Mouse (Mus musculus) ES-E14 (cell line): ENCODE results near the gene Gchfr. TPM values are rescaled to one million over a fixed set of nuclear protein-coding genes. Genes with fewer than 3 reads are reported as not detected.

Source experiments
- DNase-seq: peaks from one replicate; pipeline ENCODE4 v3.0.0-alpha.2; 2013; ENCODE audit warnings: low read depth, low spot score
- H3K27ac ChIP-seq: 2 replicates; pipeline ENCODE4 v1.5.1; 2012; ENCODE audit warnings: low read depth, mild to moderate bottlenecking, low read length, moderate library complexity, mixed read lengths; ENCODE audit not compliant: poor library complexity, insufficient read depth, severe bottlenecking
- H3K36me3 ChIP-seq: 2 replicates; pipeline ENCODE4 v1.6.1; 2012; ENCODE audit warnings: mild to moderate bottlenecking, low read length, moderate library complexity, mixed read lengths; ENCODE audit not compliant: control insufficient read depth, poor library complexity, insufficient read depth, severe bottlenecking
- H3K4me1 ChIP-seq, 2 experiments: fragments of 150-350 bp in 1 of 2; sonication (generic) in 1 of 2; 2 replicates each; pipeline ENCODE4 v1.6.1; 2012; ENCODE audit warnings: low read length in 2 of 2, mild to moderate bottlenecking in 1 of 2, mixed read lengths in 1 of 2; ENCODE audit not compliant: control insufficient read depth in 2 of 2, insufficient read depth in 2 of 2, poor library complexity in 1 of 2
- H3K4me3 ChIP-seq, 2 experiments: fragments of 150-350 bp in 1 of 2; sonication (generic) in 1 of 2; 2 replicates each; pipeline ENCODE4 v1.5.1; 2012; ENCODE audit warnings: low read length in 2 of 2, low read depth in 1 of 2, mild to moderate bottlenecking in 1 of 2, mixed read lengths in 1 of 2; ENCODE audit not compliant: insufficient read depth in 1 of 2, poor library complexity in 1 of 2, severe bottlenecking in 1 of 2
- H3K9ac ChIP-seq: 2 replicates; pipeline ENCODE4 v1.6.1; 2012; ENCODE audit warnings: low read depth, mild to moderate bottlenecking, low read length, mixed read lengths; ENCODE audit not compliant: poor library complexity, insufficient read depth, severe bottlenecking
- H3K9me3 ChIP-seq: fragments of 150-350 bp; sonication (generic); 2 replicates; pipeline ENCODE4 v1.6.1; 2012; ENCODE audit warnings: low read depth, mild to moderate bottlenecking, low read length; ENCODE audit not compliant: control insufficient read depth, insufficient read depth
- CHD2 ChIP-seq: IDR thresholded peaks from 2 replicates; pipeline ENCODE4 v1.6.1; 2014; ENCODE audit warnings: mild to moderate bottlenecking, low read depth, low read length, inconsistent platforms
- HCFC1 ChIP-seq: IDR thresholded peaks from 2 replicates; pipeline ENCODE4 v1.6.1; 2012; ENCODE audit warnings: low read length, inconsistent platforms, borderline replicate concordance; ENCODE audit not compliant: insufficient read depth
- MAFK ChIP-seq: IDR thresholded peaks from 2 replicates; pipeline ENCODE4 v1.6.1; 2014; ENCODE audit warnings: mild to moderate bottlenecking, low read depth, low read length, inconsistent platforms; ENCODE audit not compliant: insufficient read depth
- ZC3H11A ChIP-seq: IDR thresholded peaks from 2 replicates; pipeline ENCODE4 v1.6.1; 2012; ENCODE audit warnings: low read depth, mild to moderate bottlenecking, inconsistent platforms, low read length, borderline replicate concordance
- ZNF384 ChIP-seq: IDR thresholded peaks from 2 replicates; pipeline ENCODE4 v1.6.1; 2012; ENCODE audit warnings: low read depth, low read length, inconsistent platforms
- in situ Hi-C, 2 experiments: fragments of 600-800 bp; cut with MboI; formaldehyde crosslinking; loops; one replicate each; pipeline ENCODE4 v1.15.1; 2025; ENCODE audit warnings: low sequenced_read_pairs in 2 of 2, inconsistent platforms in 1 of 2; ENCODE audit not compliant: unreplicated experiment in 2 of 2
- total RNA-seq: library from RNA; depleted of rRNA; stranded (reverse); fragments of 300-350 nt; gene quantifications from 2 replicates; pipeline ENCODE4 v1.2.3, GENCODE M21; 2012; rRNA removed

The Gchfr gene
- 12.7 and 14.1 TPM in 2 replicates for total RNA-seq

- Histone ChIP-seq H3K9me3 (no peaks in the 10 kb centered on the region), H3K36me3 (no peaks in the 10 kb centered on the region), H3K9ac (peak within 1 kb of the TSS; percentile 11; the same call in 1 of the 2 replicates), H3K4me1 (peaks cover 2 to 6% of the 10 kb centered on the region in 2 experiments; a peak in 1 of 4 replicates), H3K27ac (no peak within 1 kb of the TSS), H3K4me3 (peak within 1 kb of the TSS; percentile 67 to 86)
- TF ChIP-seq ZC3H11A (no peak), ZNF384 (no peak), CHD2 (no peak), HCFC1 (no peak), MAFK (no peak)
- DNase-seq: no peak
- in situ Hi-C loops: no loop called here
Observed at GRCm38 (mm10) chr2:119166901-119167865, at the start of gene Gchfr. Gchfr (plus strand) TSS chr2:119167773.

- H3K9ac ChIP-seq: no peak overlapping the region
- TF ChIP-seq HCFC1: no peak
- no peak for TF ChIP-seq ZC3H11A
- no peak for TF ChIP-seq MAFK
- no peak for TF ChIP-seq CHD2
- no peaks in the 10 kb centered on the region for H3K9me3 ChIP-seq
- in situ Hi-C loops: no loop called here
- no peaks in the 10 kb centered on the region for H3K4me1 ChIP-seq
- H3K27ac ChIP-seq: no peak overlapping the region
- H3K4me3 ChIP-seq: no peak overlapping the region
- H3K36me3 ChIP-seq: peaks cover 42% of the 10 kb centered on the region
- no peak for DNase-seq
Observed at GRCm38 (mm10) chr2:119136346-119136898, 31.2 kb upstream of the Gchfr start.

GRCm38 (mm10) chr2:119145199-119145598 lies 22.4 kb upstream of the Gchfr start:
- Histone ChIP-seq H3K9ac (peak overlapping the region; percentile 18; the same call in 1 of the 2 replicates), H3K4me3 (no peak overlapping the region), H3K36me3 (peaks cover 21% of the 10 kb centered on the region), H3K27ac (no peak overlapping the region; the same call in 1 of the 2 replicates), H3K9me3 (no peaks in the 10 kb centered on the region), H3K4me1 (peaks cover 0 to 7% of the 10 kb centered on the region in 2 experiments; a peak in 2 of 4 replicates)
- no peak for DNase-seq
- TF ChIP-seq ZNF384 (no peak), ZC3H11A (peak; percentile 46; the same call in 1 of the 2 replicates), MAFK (peak; percentile 95)
- in situ Hi-C loops: no loop called here

GRCm38 (mm10) chr2:119146435-119146834 lies 21.1 kb upstream of the Gchfr start:
- DNase-seq: no peak
- in situ Hi-C loops: no loop called here
- peaks cover 24% of the 10 kb centered on the region for H3K36me3 ChIP-seq
- no peaks in the 10 kb centered on the region for H3K9me3 ChIP-seq
- H3K9ac ChIP-seq: no peak overlapping the region
- no peak overlapping the region for H3K27ac ChIP-seq
- H3K4me1 ChIP-seq: peaks cover 0 to 7% of the 10 kb centered on the region in 2 experiments; a peak in 2 of 4 replicates
- TF ChIP-seq MAFK: no peak
- no peak for TF ChIP-seq ZC3H11A
- TF ChIP-seq HCFC1: no peak
- TF ChIP-seq ZNF384: no peak
- H3K4me3 ChIP-seq: no peak overlapping the region
